Mouse (Mus musculus) myocyte (in vitro differentiated cells): ENCODE data around the gene Sostdc1.

Experiments
- MAX ChIP-seq: IDR thresholded peaks from one replicate; pipeline ENCODE4 v1.6.1; 2011; ENCODE audit warnings: low read depth, mild to moderate bottlenecking, control low read depth
- MYOG ChIP-seq, 3 experiments: IDR thresholded peaks; one replicate each; pipeline ENCODE4 v1.6.1; 2011; ENCODE audit warnings: control low read depth in 2 of 3, low read depth in 2 of 3, mild to moderate bottlenecking in 2 of 3; ENCODE audit not compliant: insufficient read length in 2 of 3, control insufficient read depth in 1 of 3, insufficient read depth in 1 of 3
- POLR2A ChIP-seq: IDR thresholded peaks from one replicate; pipeline ENCODE4 v1.6.1; 2011; ENCODE audit warnings: low read depth, mild to moderate bottlenecking, control low read depth, moderate library complexity; ENCODE audit not compliant: insufficient read length
- TCF12 ChIP-seq: IDR thresholded peaks from one replicate; pipeline ENCODE4 v1.6.1; 2011; ENCODE audit warnings: mild to moderate bottlenecking, control low read depth; ENCODE audit not compliant: poor library complexity, insufficient read depth, severe bottlenecking

DNA sequence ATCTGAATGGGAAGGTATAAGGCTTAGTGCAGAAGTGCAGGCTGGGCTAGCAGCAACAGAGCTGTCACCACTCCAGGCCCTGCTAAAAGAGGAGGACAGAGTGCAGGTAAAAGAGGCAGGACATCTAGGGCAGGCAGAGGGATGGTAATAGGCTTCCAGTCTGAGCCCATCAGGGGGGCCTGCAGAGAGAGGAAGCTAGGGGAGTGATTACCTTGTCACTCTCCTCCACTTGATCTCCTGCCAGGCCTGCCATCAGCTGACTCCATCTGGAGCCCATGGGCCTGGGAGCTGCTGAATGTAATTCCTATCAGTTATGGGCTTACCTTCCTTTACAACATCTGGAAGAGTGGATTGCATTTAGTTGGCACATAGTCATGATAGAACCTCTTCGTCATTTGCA, 18.7 kb downstream of the Sostdc1 start:
- no peak for TF ChIP-seq POLR2A
- TF ChIP-seq TCF12 = no peak
- TF ChIP-seq MYOG (IDR thresholded peaks at IDR 0.05; ENCODE audit: control insufficient read depth in 1 of 3, insufficient read depth in 1 of 3, insufficient read length in 2 of 3, low read depth in 2 of 3) = no peak
- no peak for TF ChIP-seq MAX
